Mouse (Mus musculus): Measurements from ENCODE around the gene Dock11.

GRCm38 (mm10) chrX:36050312-36050711 lies 161.7 kb downstream of the Dock11 start:
- no peak for TF ChIP-seq CTCF (IDR thresholded peaks at IDR 0.05; ENCODE audit: control insufficient read depth, insufficient read depth, insufficient replicate concordance, low read depth, low read length)
- TF ChIP-seq POLR2A (IDR thresholded peaks at IDR 0.05; ENCODE audit: control insufficient read depth, low read depth, low read length): no peak
